Mouse (Mus musculus): ENCODE results near the gene Pnpo. TPM values are rescaled to one million over a fixed set of nuclear protein-coding genes. Genes with fewer than 3 reads are reported as not detected.
A peak's percentile ranks its signal among the peaks of the same experiment; 100 is the strongest.

Pnpo gene
- polyA plus RNA-seq, 1 experiment from 2014 or later: 652 TPM

GRCm38 (mm10) chr11:96978401-96979246 lies 34.8 kb upstream of the Pnpo start:
- peaks cover 68% of the 10 kb centered on the region for H3K4me1 ChIP-seq (replicated peaks)
- H3K27ac ChIP-seq: peak overlapping the region; percentile 93
- DNase-seq: no peak
- H3K4me2 ChIP-seq: peak overlapping the region; percentile 95
- 17% methylated on average over 17 of the region's 17 CpGs for WGBS (ENCODE audit: insufficient replicate concordance)
- H3K36me3 ChIP-seq: peaks cover 14% of the 10 kb centered on the region; the same call in 1 of the 2 replicates
- peak overlapping the region; percentile 85 for H3K9ac ChIP-seq
- no peaks in the 10 kb centered on the region for H3K9me3 ChIP-seq (replicated peaks)
- ATAC-seq (ENCODE audit: low read depth): no peak
- H3K27me3 ChIP-seq: peaks cover 9% of the 10 kb centered on the region
- H3K4me3 ChIP-seq (replicated peaks): peak overlapping the region; percentile 67

DNA sequence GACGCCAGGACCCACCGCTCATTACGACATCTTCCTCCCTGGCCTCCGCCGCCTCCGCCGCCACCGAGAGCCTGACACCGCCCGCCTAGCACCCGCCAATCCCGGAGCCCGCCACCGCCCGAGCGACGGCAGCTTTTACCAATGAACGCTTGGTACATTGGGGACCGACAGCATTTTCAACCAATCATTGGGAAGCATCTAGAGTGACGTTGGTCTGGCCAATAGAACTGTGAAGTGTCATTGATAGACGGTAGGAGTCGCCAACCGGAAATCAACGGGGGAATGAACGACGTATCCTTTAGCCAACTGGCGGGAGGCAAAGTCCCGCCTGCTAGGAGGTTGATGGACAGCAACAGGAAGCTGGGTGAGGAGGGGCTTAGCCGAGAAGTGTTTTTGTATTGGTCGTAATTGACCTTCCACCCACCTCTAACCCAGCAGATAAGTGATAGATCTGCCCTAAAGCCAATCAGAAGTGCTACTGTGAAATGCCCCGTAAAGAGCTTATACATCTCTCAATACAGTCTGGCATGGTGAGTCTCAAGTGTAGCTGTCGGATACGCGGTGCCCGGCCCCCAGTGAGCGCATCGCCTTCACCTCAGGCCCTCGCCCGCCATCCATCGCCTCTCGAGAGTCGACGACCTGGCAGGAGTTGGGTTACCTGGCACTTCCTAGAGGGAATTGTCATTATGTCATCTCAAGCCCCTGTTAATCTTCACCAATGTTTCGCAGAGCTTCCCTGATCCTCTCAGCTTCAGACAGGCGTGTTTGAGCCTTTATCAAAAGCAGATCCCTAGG lies 34.0 kb upstream of the Pnpo start:
- Histone ChIP-seq H3K4me1 (replicated peaks) (peaks cover 75% of the 10 kb centered on the region), H3K4me2 (peak overlapping the region; percentile 95), H3K27ac (peak overlapping the region; percentile 96), H3K4me3 (replicated peaks) (peak overlapping the region; percentile 92), H3K36me3 (peaks cover 17% of the 10 kb centered on the region; the same call in 1 of the 2 replicates), H3K9me3 (replicated peaks) (no peaks in the 10 kb centered on the region), H3K9ac (peak overlapping the region; percentile 98), H3K27me3 (peaks cover 6% of the 10 kb centered on the region; the same call in 1 of the 2 replicates)
- DNase-seq (peak; percentile 99), ATAC-seq (ENCODE audit: low read depth) (peak; percentile 92)
- under 1% methylated on average over 45 of the region's 45 CpGs for WGBS (ENCODE audit: insufficient replicate concordance)

DNA sequence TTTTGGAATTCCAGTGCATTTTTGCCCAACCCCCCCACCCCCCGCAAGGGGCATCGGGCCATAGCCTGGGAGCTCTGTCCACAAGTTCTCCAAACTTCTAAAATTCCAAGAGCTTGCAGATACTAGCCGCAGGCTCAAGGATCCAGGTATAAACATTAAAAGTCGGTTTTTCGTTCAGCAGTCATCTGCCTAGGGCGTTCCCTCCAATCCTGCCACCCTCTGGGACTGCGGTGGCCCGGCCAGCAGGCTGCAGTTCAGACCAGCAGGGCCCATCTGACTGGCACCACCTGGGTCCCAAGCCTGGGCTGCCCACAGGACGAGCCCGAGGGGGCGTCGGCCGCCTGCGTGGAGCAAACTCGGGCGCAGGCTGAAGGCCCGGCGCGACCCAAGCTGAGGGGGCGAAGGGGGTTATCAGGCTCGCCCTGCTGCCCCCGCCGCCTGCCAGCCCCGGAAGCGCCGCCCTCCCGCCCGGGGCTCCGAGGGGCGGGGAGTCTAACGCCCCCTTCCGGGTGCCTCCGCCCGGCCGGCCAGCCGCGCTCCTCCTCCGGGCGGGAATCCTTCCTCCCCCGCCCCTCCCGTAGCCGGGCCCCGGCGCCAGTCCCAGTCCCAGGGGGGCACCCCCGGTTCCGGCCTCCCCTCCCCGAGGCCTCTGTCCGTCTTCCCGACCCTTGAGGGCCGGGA lies 33.3 kb upstream of the Pnpo start:
- peak; percentile 86 for DNase-seq
- H3K4me1 ChIP-seq (replicated peaks): peaks cover 79% of the 10 kb centered on the region
- under 1% methylated on average over 45 of the region's 50 CpGs for WGBS (ENCODE audit: insufficient replicate concordance)

DNA sequence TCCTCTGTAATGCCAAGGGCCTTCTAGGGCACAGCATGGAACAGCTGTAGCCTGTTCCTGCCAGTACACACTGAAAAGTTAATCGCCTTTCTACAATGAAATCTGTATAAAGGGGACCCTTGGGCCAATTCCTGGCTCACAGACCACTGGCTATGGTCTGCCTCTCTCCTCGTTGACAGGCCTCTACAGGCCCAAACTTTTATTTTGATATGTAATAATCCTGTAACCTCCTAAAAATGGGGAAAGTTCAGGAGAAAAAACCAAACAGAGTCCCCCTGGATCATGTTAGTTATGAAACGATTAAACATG lies 32.5 kb upstream of the Pnpo start:
- peaks cover 79% of the 10 kb centered on the region for H3K4me1 ChIP-seq (replicated peaks)
- 44% methylated on average over 3 of the region's 3 CpGs for WGBS (ENCODE audit: insufficient replicate concordance)
- peaks cover 17% of the 10 kb centered on the region; the same call in 1 of the 2 replicates for H3K36me3 ChIP-seq
- H3K4me2 ChIP-seq: peak overlapping the region; percentile 86
- peak overlapping the region; percentile 92 for H3K4me3 ChIP-seq (replicated peaks)
- peak overlapping the region; percentile 96 for H3K27ac ChIP-seq
- DNase-seq: no peak
- H3K9ac ChIP-seq: peak overlapping the region; percentile 98
- H3K9me3 ChIP-seq (replicated peaks): no peaks in the 10 kb centered on the region
- peaks cover 2% of the 10 kb centered on the region; the same call in 1 of the 2 replicates for H3K27me3 ChIP-seq
- ATAC-seq (ENCODE audit: low read depth): no peak

More for the DNA sequence above, 33.3 kb upstream of the Pnpo start:
- Histone ChIP-seq H3K27ac (peak overlapping the region; percentile 96), H3K4me3 (replicated peaks) (peak overlapping the region; percentile 92), H3K9me3 (replicated peaks) (no peaks in the 10 kb centered on the region), H3K9ac (peak overlapping the region; percentile 98), H3K27me3 (peaks cover 6% of the 10 kb centered on the region; the same call in 1 of the 2 replicates), H3K4me2 (peak overlapping the region; percentile 86), H3K36me3 (peaks cover 17% of the 10 kb centered on the region; the same call in 1 of the 2 replicates)
- ATAC-seq (ENCODE audit: low read depth): peak; percentile 70

DNA sequence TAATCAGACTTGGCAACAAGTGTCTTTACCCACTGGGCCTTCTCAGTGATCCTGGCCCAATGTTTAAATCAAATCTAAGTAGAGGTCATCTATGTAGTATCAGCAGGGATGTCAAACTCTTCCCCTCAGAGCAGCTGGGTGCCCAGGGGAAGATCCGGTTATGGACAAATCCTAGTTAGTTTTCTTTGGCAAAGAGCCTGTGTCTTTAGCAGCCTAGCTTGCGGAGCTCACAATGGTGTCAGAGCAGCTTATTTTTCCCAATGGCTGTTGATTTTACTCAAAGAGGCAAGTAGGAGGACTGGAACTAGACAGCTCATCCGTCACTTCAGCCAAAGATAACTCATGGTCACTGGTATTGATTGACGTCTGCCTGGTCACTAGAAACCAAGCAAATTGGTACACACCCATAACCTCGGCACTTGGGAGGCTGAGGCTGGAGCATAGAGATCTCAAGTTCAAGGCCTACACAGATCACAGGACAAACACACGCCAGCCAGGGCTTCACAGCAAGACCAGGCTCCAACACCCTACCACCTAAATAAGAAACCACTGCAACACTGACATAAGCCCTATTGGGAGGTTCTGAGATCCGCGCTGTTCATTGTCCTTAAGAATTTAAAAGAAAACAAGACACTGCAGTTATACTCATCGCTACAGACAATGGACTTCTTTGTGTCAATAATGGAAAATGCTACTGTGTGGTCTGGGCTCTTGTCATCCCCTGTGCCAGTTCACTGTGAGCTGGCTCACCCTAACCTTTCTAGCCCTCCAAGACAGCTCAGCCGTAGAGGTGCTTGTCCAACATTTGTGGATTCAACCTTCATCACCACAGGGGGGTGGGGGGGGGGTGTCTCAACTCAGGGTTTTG lies 32.0 kb upstream of the Pnpo start:
- H3K36me3 ChIP-seq: peaks cover 20% of the 10 kb centered on the region; the same call in 1 of the 2 replicates
- H3K9ac ChIP-seq: peak overlapping the region; percentile 98
- DNase-seq (no peak), ATAC-seq (ENCODE audit: low read depth) (no peak)
- whole genome bisulfite sequencing (ENCODE audit: insufficient replicate concordance): 73% methylated on average over 10 of the region's 10 CpGs
- H3K4me2 ChIP-seq: peak overlapping the region; percentile 86
- H3K4me1 ChIP-seq (replicated peaks): peaks cover 81% of the 10 kb centered on the region
- H3K27me3 ChIP-seq: no peaks in the 10 kb centered on the region
- H3K4me3 ChIP-seq (replicated peaks): peak overlapping the region; percentile 92
- no peaks in the 10 kb centered on the region for H3K9me3 ChIP-seq (replicated peaks)
- H3K27ac ChIP-seq: peak overlapping the region; percentile 96

GRCm38 (mm10) chr11:96974813-96975212 lies 31.0 kb upstream of the Pnpo start:
- H3K36me3 ChIP-seq: peaks cover 22% of the 10 kb centered on the region; the same call in 1 of the 2 replicates
- H3K4me1 ChIP-seq (replicated peaks): peaks cover 84% of the 10 kb centered on the region
- H3K4me2 ChIP-seq: peak overlapping the region; percentile 86
- H3K4me3 ChIP-seq (replicated peaks): no peak overlapping the region
- H3K27ac ChIP-seq: peak overlapping the region; percentile 96
- H3K27me3 ChIP-seq: no peaks in the 10 kb centered on the region
- DNase-seq: no peak
- ATAC-seq (ENCODE audit: low read depth): no peak
- H3K9ac ChIP-seq: peak overlapping the region; percentile 98
- H3K9me3 ChIP-seq (replicated peaks): no peaks in the 10 kb centered on the region
- 45% methylated on average over 5 of the region's 5 CpGs for WGBS (ENCODE audit: insufficient replicate concordance)

DNA sequence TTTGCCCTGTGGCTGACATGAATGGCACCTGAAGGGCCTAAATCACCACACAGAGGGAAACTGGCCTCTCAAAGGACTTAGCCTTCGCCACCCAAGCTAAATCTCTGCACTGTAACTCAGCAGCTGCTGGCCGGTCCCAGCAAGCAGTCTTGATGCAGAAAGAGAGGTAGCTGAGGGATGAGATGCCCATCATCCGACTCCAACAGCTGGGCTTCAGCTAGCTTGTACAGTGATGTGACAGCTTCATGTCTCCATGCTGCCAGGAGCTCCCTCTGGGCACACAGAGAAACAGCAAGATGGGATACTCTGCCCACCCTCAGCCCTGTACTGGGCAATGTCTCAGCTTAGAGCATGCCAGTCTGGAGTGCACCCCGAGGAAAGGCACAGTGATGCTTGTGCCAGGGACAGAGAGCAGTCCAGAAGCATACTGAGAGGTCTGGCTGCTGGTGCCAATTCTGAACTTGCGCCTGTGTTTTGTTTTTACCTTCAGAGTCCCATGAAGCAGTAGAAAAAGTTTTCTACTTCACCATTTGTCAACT lies 29.7 kb upstream of the Pnpo start:
- peak overlapping the region; percentile 67 for H3K27ac ChIP-seq
- ATAC-seq (ENCODE audit: low read depth): no peak

DNA sequence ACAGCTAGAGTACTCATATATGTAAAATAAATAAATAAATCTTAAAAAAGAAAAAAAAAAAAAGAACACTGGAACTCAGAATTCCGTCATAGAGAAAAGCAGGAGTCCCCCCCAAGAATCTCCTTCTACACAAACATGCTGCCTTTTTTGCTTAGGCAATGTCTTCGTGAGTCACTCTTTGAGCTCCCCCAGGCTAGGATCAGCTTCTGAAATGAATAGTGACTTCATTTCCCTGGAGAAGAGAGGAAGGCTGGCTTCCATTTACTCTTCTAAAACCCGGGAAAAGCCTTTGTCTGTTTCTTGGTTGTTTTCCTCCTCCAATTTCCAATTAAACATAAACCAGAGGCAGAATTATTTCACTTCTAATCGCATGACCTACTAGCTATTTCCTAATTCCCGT lies 29.1 kb upstream of the Pnpo start:
- WGBS (ENCODE audit: insufficient replicate concordance): 82% methylated on average over 5 of the region's 5 CpGs
- H3K4me1 ChIP-seq (replicated peaks): peaks cover 86% of the 10 kb centered on the region

More for the DNA sequence above, 29.7 kb upstream of the Pnpo start:
- H3K36me3 ChIP-seq: peaks cover 22% of the 10 kb centered on the region; the same call in 1 of the 2 replicates
- H3K4me2 ChIP-seq: no peak overlapping the region
- H3K27me3 ChIP-seq: no peaks in the 10 kb centered on the region
- H3K9ac ChIP-seq: no peak overlapping the region
- no peak for DNase-seq
- peaks cover 84% of the 10 kb centered on the region for H3K4me1 ChIP-seq (replicated peaks)
- no peaks in the 10 kb centered on the region for H3K9me3 ChIP-seq (replicated peaks)
- no peak overlapping the region for H3K4me3 ChIP-seq (replicated peaks)
- 85% methylated on average over 5 of the region's 5 CpGs for WGBS (ENCODE audit: insufficient replicate concordance)

DNA sequence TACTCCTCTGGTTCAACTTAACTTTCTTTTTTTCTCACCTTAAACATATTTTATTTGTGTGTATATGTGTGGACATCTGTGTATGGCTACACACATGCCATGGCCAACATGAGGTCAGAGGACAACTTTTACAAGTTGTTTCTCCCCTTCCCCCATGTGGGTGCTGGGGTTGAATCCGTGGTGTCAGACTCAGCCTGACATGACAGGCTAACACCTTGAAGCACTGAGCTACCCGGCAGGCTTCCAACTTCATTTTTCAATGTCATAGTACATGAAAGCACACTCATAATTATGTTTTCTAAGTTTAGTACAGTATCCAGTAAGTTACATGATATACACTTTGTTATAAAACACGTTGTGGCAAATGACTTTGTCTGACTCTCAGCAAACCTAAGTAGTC lies 26.6 kb upstream of the Pnpo start:
- WGBS (ENCODE audit: insufficient replicate concordance): 57% methylated on average over 3 of the region's 3 CpGs
- DNase-seq (no peak), ATAC-seq (ENCODE audit: low read depth) (no peak)
- peaks cover 96% of the 10 kb centered on the region for H3K4me1 ChIP-seq (replicated peaks)
- H3K4me3 ChIP-seq (replicated peaks): no peak overlapping the region
- H3K9ac ChIP-seq: peak overlapping the region; percentile 64
- H3K4me2 ChIP-seq: peak overlapping the region; percentile 64; the same call in 1 of the 2 replicates
- H3K9me3 ChIP-seq (replicated peaks): no peaks in the 10 kb centered on the region
- no peaks in the 10 kb centered on the region for H3K27me3 ChIP-seq
- H3K36me3 ChIP-seq: peaks cover 17% of the 10 kb centered on the region; the same call in 1 of the 2 replicates
- peak overlapping the region; percentile 88 for H3K27ac ChIP-seq

More for the DNA sequence above, 29.1 kb upstream of the Pnpo start:
- H3K9me3 ChIP-seq (replicated peaks): no peaks in the 10 kb centered on the region
- DNase-seq (no peak), ATAC-seq (ENCODE audit: low read depth) (no peak)
- H3K4me3 ChIP-seq (replicated peaks): no peak overlapping the region
- no peaks in the 10 kb centered on the region for H3K27me3 ChIP-seq
- H3K4me2 ChIP-seq: no peak overlapping the region
- H3K9ac ChIP-seq: no peak overlapping the region
- peaks cover 22% of the 10 kb centered on the region; the same call in 1 of the 2 replicates for H3K36me3 ChIP-seq
- H3K27ac ChIP-seq: no peak overlapping the region

DNA sequence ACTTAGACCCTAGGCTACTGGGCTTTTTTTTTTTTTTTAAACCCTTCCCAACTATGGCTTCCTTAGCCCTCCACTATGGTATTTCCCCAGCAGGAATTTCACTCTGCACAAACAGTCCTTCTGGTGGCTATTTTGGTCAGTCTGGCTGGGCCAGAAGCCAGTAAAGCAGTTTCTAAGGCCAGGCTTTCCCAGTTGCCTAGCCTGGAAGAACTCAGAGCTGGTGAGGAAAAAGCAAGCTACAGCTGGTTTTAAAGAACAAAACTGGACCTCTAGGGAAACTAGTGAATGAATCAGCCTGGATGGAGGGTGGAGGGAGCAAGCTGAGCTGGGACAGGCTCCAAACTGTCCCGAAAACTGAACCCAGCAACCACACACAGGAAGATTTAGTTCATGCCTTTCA lies 26.0 kb upstream of the Pnpo start:
- H3K4me1 ChIP-seq (replicated peaks): peaks cover 94% of the 10 kb centered on the region
- H3K4me2 ChIP-seq: peak overlapping the region; percentile 64
- no peaks in the 10 kb centered on the region for H3K27me3 ChIP-seq
- no peaks in the 10 kb centered on the region for H3K9me3 ChIP-seq (replicated peaks)
- DNase-seq: no peak
- H3K36me3 ChIP-seq: peaks cover 19% of the 10 kb centered on the region
- peak overlapping the region; percentile 64 for H3K9ac ChIP-seq
- 0 out of 2 replicates have a peak overlapping the region, but pooled peaks have one; percentile 32 for H3K4me3 ChIP-seq (replicated peaks)
- peak overlapping the region; percentile 88 for H3K27ac ChIP-seq
- ATAC-seq (ENCODE audit: low read depth): 0 out of 2 replicates have a peak, but pooled peaks have one; percentile 1
- WGBS (ENCODE audit: insufficient replicate concordance): 48% methylated on average over 1 of the region's 1 CpGs
